Mouse (Mus musculus): ENCODE measurements around the gene Scrn2.

Gene Scrn2

GRCm38 (mm10) chr11:97029686-97030417, at the start of gene Scrn2:
Gene Scrn2 (plus strand): TSS chr11:97029938.
- DNase-seq (ENCODE audit: low spot score in 2 of 2), result peak; percentile 59 to 84

GRCm38 (mm10) chr11:96980021-96980420, 49.7 kb upstream of the Scrn2 start:
- no peak for DNase-seq (ENCODE audit: low spot score in 2 of 2)

GRCm38 (mm10) chr11:96981461-96981860, 48.3 kb upstream of the Scrn2 start:
- DNase-seq (ENCODE audit: low spot score in 2 of 2), result no peak

- DNase-seq (ENCODE audit: low spot score in 2 of 2), result peak; percentile 64 to 82
Observed at GRCm38 (mm10) chr11:96982355-96982754, 47.4 kb upstream of the Scrn2 start.

DNA sequence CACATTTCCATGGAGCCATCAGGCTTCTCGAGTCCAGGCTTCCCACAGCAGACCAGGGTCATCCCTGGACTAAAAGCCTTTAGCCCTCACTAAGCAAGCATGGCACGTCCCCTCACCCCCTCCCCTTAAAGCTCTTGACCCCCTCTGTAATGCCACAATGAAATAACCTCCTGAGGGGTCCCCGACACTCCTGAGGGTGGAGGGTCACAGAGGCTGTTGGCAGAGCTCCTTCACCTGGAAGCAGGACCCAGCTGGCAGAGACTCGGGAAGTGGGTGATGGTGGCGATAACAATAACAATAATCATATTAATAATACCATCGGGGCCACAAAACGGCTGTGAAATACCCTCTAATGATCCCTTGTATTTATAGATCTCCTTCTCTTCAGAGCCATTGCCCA, 46.9 kb upstream of the Scrn2 start, which contains the start of gene Sp2:
Gene Sp2, minus strand, starts transcription at position 101 of the 400 bp plus-strand sequence.
- no peak for DNase-seq (ENCODE audit: low spot score in 2 of 2)

- DNase-seq (ENCODE audit: low spot score in 2 of 2), result no peak
Observed at GRCm38 (mm10) chr11:96984903-96985302, 44.8 kb upstream of the Scrn2 start.

- no peak for DNase-seq (ENCODE audit: low spot score in 2 of 2)
Observed at GRCm38 (mm10) chr11:96986463-96986862, 43.3 kb upstream of the Scrn2 start.

DNA sequence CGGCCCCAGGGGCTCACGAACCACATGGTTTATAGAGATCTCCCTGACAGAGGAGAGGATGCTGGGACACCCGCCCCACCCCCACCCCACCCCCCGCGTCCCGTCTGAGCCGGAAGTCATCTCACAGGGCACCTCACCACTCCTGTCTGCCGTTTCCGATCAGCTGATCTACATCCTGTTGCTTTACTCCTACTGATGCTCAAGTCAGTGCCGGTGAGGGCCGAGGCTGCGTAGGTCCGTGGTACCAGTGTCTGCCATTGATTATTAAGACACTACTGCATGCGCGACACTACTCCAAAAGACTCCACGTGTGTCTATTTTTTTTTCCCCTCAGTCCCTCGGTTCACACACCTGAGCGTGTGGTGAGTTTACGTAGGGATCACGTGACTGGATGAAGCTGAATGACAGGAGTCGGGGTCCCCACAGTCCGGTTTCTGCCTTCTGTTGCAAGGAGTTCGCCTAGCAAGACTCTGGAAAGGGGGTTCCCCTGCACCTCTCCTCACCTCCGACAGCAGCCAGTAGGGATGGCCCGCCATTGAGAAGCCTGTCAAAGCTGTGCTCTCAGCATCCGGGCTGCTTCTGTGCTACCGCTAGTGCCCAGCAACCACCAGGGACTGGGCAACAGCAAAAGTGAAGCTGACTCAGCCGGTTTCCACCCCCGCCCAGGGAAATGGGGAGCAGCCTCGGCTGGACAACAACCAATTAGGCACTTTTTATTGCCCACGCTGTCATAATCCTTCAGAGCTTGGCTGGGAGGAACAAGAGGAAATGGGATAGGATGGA, 41.7 kb upstream of the Scrn2 start:
- DNase-seq (ENCODE audit: low spot score in 2 of 2), result no peak

GRCm38 (mm10) chr11:96991501-96991900, 38.2 kb upstream of the Scrn2 start:
- DNase-seq (ENCODE audit: low spot score in 2 of 2), result no peak

GRCm38 (mm10) chr11:96992722-96993311, 36.9 kb upstream of the Scrn2 start:
- no peak for DNase-seq (ENCODE audit: low spot score in 2 of 2)

DNA sequence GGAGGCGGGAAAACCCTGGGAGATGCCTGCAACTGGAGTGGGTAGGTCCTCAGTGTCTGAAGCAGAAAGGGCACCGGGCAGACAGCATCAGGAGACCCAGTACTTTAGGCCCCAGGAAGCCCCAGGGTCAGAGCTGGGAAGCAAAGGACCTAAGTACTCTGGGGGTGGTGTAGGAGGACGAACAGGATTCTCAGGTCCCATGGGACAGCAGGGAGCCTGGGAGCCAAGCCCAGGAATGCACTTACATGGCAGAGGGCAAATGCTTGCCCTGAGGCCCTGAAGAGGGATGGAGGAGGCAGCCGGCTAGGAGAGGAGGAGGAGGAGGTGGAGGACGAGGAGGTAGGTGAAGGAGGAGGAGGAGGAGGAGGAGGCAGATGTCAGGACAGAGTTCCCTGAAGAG, 34.7 kb upstream of the Scrn2 start:
- no peak for DNase-seq (ENCODE audit: low spot score in 2 of 2)

- no peak for DNase-seq (ENCODE audit: low spot score in 2 of 2)
Observed at GRCm38 (mm10) chr11:96995836-96996772, 33.6 kb upstream of the Scrn2 start.

DNA sequence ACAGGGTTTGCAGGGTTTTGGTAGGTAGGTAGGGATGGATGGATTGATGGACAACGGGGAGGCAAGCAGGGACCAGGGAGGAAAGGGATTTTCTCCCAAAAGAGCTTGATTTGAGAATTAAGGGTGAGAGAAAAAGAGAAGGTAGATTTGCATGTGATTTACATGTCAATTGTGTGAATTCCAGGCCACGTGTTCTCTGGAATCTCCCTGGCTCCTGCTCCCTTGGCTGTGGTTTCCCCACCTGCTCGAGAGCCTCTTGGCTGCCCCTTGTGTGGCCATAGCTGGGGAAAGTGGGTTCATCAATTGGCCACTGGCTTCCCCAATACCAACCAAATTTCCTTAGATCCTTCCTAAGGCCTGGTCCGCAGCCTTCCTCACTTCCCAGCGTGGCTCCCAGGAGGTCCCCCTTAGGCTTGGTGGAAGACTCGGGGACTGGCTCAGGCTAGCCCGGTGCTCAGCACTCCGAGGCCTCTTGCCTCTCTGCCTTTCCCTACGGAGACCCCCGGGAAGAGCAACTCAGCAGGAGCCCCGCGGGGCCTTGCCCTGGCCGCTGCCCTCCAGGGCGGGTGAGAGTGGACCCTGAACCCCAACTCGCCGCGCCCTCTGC, 32.9 kb upstream of the Scrn2 start:
- no peak for DNase-seq (ENCODE audit: low spot score in 2 of 2)

DNA sequence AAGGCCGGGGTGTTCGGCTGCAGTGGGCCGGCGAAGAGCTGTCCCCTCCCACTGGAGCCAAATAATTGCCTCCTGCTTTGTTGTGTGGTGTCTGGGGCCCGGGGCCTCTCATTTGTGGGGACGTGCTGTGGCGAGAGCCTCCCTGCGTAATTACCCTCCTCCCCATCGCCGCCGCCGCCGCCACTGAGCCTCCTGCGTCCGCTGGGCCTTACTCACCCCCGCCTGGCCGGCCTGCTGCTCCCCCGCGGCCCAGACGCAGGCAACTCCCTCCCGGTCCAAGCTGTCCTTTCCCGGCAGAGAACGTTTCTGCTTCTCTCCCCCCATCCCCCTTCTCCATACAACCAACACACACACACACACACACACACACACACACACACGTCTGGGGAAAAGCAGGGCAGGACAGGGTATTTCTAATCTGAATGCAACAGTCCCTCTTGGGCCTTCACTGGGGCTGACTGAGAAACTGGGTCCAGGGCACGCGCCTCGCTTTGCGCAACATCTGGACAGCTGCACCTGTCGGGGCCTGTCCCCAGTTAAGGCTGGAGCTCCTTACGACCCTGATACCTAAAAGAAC, 32.3 kb upstream of the Scrn2 start:
- no peak for DNase-seq (ENCODE audit: low spot score in 2 of 2)

GRCm38 (mm10) chr11:97003170-97003569, 26.6 kb upstream of the Scrn2 start:
- DNase-seq (ENCODE audit: low spot score in 2 of 2), result no peak

- no peak for DNase-seq (ENCODE audit: low spot score in 2 of 2)
Observed at GRCm38 (mm10) chr11:97007093-97007794, 22.5 kb upstream of the Scrn2 start.

- no peak for DNase-seq (ENCODE audit: low spot score in 2 of 2)
Observed at GRCm38 (mm10) chr11:97009198-97009790, 20.4 kb upstream of the Scrn2 start.

DNA sequence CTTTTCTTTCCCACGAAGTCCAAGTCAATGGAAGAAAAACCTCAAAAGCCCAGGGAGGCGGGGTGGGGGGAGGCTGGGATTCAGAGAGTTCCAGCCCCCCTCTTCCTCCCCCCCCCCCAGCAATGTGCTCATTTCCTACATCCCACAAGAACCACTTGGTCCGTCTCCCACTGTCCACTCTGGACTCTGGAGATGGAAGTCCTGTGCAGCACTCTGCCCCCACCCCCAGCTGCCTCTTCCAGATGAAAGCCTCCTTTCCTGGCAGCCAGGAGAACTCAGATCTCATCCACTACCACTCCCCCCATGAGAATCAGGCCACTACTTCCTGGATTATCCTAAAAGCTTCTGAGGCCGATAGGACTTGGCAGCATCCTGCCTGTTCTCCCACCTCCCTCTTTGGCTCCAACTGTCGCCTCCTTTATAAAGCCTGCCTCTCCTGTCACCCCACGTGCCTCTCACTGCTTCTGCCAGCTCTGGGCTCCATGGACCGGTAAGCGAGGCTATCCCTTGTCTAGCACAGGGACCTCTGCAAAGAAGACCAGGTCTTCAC, 16.5 kb upstream of the Scrn2 start, which contains the start of gene Sp6:
Gene Sp6, plus strand, starts transcription at position 274 of the 550 bp plus-strand sequence.
- DNase-seq (ENCODE audit: low spot score in 2 of 2), result no peak

All from cerebellum, postnatal 4 days (tissue).